Mouse (Mus musculus): Measurements from ENCODE around the gene Nudt1.

- TF ChIP-seq EP300 (IDR thresholded peaks at IDR 0.05; ENCODE audit: low read depth in 1 of 2, low read length in 2 of 2), result no peak
- no peak for TF ChIP-seq USF1 (IDR thresholded peaks at IDR 0.05; ENCODE audit: low read depth, low read length)
- TF ChIP-seq CTCF (IDR thresholded peaks at IDR 0.05 in 2 of 3, conservative IDR thresholded peaks at IDR 0.05 in 1 of 3; ENCODE audit: control insufficient read depth in 1 of 3, insufficient read depth in 1 of 3, low read depth in 2 of 3, low read length in 3 of 3, poor library complexity in 1 of 3, severe bottlenecking in 1 of 3), result no peak
- TF ChIP-seq ELF1 (IDR thresholded peaks at IDR 0.05; ENCODE audit: low read depth, low read length), result no peak
- no peak for TF ChIP-seq RCOR1 (IDR thresholded peaks at IDR 0.05; ENCODE audit: low read depth, low read length)
- TF ChIP-seq MYB (IDR thresholded peaks at IDR 0.05; ENCODE audit: low read depth, low read length), result no peak
- TF ChIP-seq MAFK (IDR thresholded peaks at IDR 0.05; ENCODE audit: borderline replicate concordance, low read depth, low read length), result no peak
- TF ChIP-seq MAX (IDR thresholded peaks at IDR 0.05; ENCODE audit: low read length), result no peak
- TF ChIP-seq ZKSCAN1 (IDR thresholded peaks at IDR 0.05; ENCODE audit: low read depth, low read length), result no peak
- no peak for TF ChIP-seq JUND (IDR thresholded peaks at IDR 0.05; ENCODE audit: low read depth, low read length)
- no peak for TF ChIP-seq ZC3H11A (IDR thresholded peaks at IDR 0.05; ENCODE audit: low read depth, low read length)
- TF ChIP-seq POLR2A (IDR thresholded peaks at IDR 0.05; ENCODE audit: control insufficient read depth in 1 of 2, insufficient read depth in 1 of 2, low read depth in 1 of 2, low read length in 2 of 2, poor library complexity in 1 of 2), result no peak
- no peak for TF ChIP-seq MXI1 (IDR thresholded peaks at IDR 0.05; ENCODE audit: low read depth, low read length)
Observed at GRCm38 (mm10) chr5:140381156-140381555, 59.7 kb downstream of the Nudt1 start.

Data from MEL (cell line).